Mouse (Mus musculus) urinary bladder, postnatal 0 days (tissue): ENCODE measurements around the gene Adm. TPM values are rescaled to one million over a fixed set of nuclear protein-coding genes. Genes with fewer than 3 reads are reported as not detected.

Experiments used
- polyA plus RNA-seq: library from polyadenylated mRNA; unstranded; fragments of >200 nt; fragmentation: Nextera tagmentation; extraction: Ambion mirVana; gene quantifications from 2 replicates; pipeline ENCODE4 v1.2.1, GENCODE M21; 2015

Adm gene
- polyA plus RNA-seq = 29.4 and 34.8 TPM in 2 replicates

GRCm38 (mm10) chr7:110627486-110628272, at the start of gene Adm:
Adm (plus strand) TSS chr7:110627661.

DNA sequence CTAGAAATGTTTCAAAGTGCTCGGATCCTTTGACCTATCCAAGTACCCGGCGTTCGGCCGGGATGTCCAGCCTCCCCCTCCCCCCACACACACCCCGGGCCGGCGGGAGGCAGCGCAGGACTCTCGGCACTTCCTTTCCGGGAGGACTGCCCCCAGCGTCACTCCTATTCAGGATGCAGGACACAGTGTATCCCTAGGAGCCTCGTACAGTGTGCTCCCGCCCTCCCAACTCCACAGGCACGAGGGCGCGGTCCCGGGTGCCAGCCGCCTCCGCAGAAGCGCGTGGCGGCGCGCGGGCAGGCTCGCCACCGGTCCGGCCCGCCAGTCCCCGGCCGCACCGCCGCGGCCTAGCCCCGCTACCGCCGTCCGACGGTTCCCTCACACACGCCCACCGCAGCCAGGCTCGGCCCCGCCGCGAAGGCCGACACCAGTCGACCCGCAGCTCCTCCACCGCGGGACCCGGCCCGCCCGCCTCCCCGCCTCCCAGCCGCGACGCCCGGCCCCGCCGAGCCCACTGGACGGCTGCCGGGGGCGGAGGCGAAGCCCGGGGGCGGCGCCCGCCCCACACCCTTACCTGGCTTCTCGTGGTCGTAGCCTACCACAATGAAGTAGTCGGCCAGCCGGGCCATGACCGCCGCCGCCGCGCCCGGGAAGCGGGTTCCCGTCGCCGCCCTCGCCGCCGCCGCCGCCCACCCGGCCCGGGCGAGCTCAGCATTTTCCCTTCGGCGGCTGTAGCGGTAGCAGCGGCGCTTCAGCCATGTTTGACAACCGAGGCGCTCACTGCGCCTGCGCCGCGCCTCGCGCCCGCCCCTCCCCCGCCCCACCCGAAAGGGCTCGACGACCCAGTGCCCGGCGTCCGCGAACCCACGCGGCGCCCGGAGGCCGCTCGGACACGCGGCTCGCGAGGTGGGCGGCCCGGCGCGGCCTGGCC, 13.1 kb upstream of the Adm start, which contains the start of gene Sbf2:
TSS of gene Sbf2 (minus strand) at position 790 of the 931 bp plus-strand sequence.

Other genes starting within 250 kb of the Adm start
- gene Sbf2, start 12.7 kb upstream of the Adm start, polyA plus RNA-seq = 22.6 and 23.5 TPM in 2 replicates
- gene Ampd3, start 140.5 kb downstream of the Adm start, polyA plus RNA-seq = 9.4 and 11.2 TPM in 2 replicates
- 20.5 and 21.1 TPM in 2 replicates for gene Rnf141, start 216.8 kb downstream of the Adm start, polyA plus RNA-seq
- gene Lyve1, start 235.6 kb downstream of the Adm start, polyA plus RNA-seq = 18.8 and 24.8 TPM in 2 replicates